Mouse (Mus musculus) neural tube, embryonic 12.5 days (tissue): Measurements from ENCODE around the gene Bahcc1. TPM values are rescaled to one million over a fixed set of nuclear protein-coding genes. Genes with fewer than 3 reads are reported as not detected.

Experiments used
- ATAC-seq: fragments of 200-750 bp; cut with Nextera tagmentation; 2 replicates; pipeline ENCODE4 v1.8.0; 2017; ENCODE audit warnings: low read depth, mild to moderate bottlenecking, moderate TSS enrichment, moderate library complexity; ENCODE audit not compliant: low FRiP score
- H3K27ac ChIP-seq: fragments of 300-500 bp; sonication (generic); 2 replicates; pipeline ENCODE4 v1.5.1; 2016
- H3K27me3 ChIP-seq: fragments of 300-500 bp; sonication (generic); replicated peaks from 2 replicates; pipeline ENCODE4 v1.6.1; 2016; ENCODE audit warnings: mild to moderate bottlenecking
- H3K36me3 ChIP-seq: fragments of 300-500 bp; sonication (generic); 2 replicates; pipeline ENCODE4 v1.6.1; 2016; ENCODE audit warnings: mild to moderate bottlenecking
- H3K4me1 ChIP-seq: fragments of 300-500 bp; sonication (generic); 2 replicates; pipeline ENCODE4 v1.6.1; 2016
- H3K4me2 ChIP-seq: fragments of 300-500 bp; sonication (generic); replicated peaks from 2 replicates; pipeline ENCODE4 v1.6.1; 2016; ENCODE audit warnings: mild to moderate bottlenecking
- H3K4me3 ChIP-seq: fragments of 300-500 bp; sonication (generic); 2 replicates; pipeline ENCODE4 v1.5.1; 2016
- H3K9ac ChIP-seq: fragments of 300-500 bp; sonication (generic); 2 replicates; pipeline ENCODE4 v1.6.1; 2016; ENCODE audit warnings: mild to moderate bottlenecking
- H3K9me3 ChIP-seq: fragments of 300-500 bp; sonication (generic); 2 replicates; pipeline ENCODE4 v1.6.1; 2016; ENCODE audit warnings: mild to moderate bottlenecking
- WGBS: fragments of 180-500 bp; shearing (Covaris S2); methylation state at CpG from one replicate; pipeline ENCODE4 v1.1.7; 2016; 5-methylcytosine and 5-hydroxymethylcytosine counted together
- polyA plus RNA-seq: library from polyadenylated mRNA; unstranded; fragments of >200 nt; fragmentation: Nextera tagmentation; extraction: Ambion mirVana; gene quantifications from 2 replicates; pipeline ENCODE4 v1.2.1, GENCODE M21; 2016

Gene Bahcc1
- polyA plus RNA-seq, 1 experiment from 2014 or later, result 21.6 TPM

DNA sequence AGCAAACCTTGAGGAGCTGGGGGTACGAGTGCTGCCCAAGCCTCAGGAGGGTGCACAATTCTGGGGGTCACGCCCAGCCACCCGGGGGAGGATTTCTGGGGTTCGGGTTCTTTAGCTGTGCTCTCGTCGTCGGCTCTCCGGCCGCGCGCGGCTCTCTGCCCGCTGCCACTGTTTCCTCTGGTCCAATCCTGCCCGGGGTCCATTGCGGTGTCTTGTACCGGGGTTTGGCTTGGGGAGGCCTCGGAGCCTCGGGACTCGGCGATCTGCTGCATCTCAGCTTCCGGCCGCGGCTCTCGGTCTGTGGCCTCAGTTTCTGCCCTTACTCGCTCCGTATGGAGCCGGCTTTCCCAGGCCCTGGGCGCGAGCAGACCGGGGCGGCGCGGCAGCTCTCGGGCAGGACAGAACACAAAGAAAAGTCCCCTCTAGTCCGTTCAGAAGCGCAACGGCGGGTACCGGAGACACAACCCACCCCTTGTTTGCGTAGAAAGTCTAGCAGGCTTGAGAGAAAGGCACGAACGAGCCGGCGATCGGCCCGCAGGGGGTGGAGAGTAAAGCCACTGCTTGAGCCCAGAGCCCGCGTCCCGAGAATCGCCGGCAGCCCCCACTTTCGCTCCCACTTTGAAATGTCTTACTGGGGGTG lies 1.5 kb downstream of the Bahcc1 start:
- under 1% methylated on average over 52 of the region's 52 CpGs for WGBS
- H3K9ac ChIP-seq, result peak overlapping the region; percentile 100
- peak overlapping the region; percentile 98 for H3K4me2 ChIP-seq
- peak overlapping the region; percentile 97 for H3K4me3 ChIP-seq
- H3K4me1 ChIP-seq, result peaks cover 28% of the 10 kb centered on the region
- H3K27me3 ChIP-seq, result no peaks in the 10 kb centered on the region
- no peaks in the 10 kb centered on the region for H3K9me3 ChIP-seq
- ATAC-seq, result no peak
- peaks cover 8% of the 10 kb centered on the region for H3K36me3 ChIP-seq
- peak overlapping the region; percentile 93 for H3K27ac ChIP-seq

DNA sequence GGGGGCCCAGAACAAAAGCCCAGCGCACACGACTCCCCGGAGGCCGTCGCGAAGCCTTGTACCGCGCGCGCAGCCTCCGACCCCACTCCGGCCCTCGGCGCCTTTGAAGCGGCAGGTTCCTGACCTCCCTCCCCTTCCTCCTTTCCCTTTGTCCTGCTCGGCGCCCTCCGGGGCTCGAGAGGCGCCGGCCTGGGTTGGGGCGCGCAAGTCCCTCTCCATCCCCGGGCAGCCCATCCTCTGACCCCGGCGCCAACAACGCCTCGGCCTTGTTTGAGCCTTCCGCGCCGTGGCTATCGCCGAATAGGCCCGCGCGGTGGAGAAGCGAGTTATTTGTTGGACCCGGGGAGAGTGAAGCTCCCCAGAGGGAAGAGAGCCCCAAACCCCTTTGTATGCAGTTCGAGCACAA lies 2.0 kb downstream of the Bahcc1 start:
- peak overlapping the region; percentile 100 for H3K9ac ChIP-seq
- peak overlapping the region; percentile 97 for H3K4me3 ChIP-seq
- H3K4me1 ChIP-seq, result peaks cover 28% of the 10 kb centered on the region
- no peaks in the 10 kb centered on the region for H3K9me3 ChIP-seq
- WGBS, result under 1% methylated on average over 39 of the region's 39 CpGs
- peak overlapping the region; percentile 93 for H3K27ac ChIP-seq
- H3K36me3 ChIP-seq, result peaks cover 8% of the 10 kb centered on the region
- H3K4me2 ChIP-seq, result peak overlapping the region; percentile 98
- no peak for ATAC-seq
- no peaks in the 10 kb centered on the region for H3K27me3 ChIP-seq

DNA sequence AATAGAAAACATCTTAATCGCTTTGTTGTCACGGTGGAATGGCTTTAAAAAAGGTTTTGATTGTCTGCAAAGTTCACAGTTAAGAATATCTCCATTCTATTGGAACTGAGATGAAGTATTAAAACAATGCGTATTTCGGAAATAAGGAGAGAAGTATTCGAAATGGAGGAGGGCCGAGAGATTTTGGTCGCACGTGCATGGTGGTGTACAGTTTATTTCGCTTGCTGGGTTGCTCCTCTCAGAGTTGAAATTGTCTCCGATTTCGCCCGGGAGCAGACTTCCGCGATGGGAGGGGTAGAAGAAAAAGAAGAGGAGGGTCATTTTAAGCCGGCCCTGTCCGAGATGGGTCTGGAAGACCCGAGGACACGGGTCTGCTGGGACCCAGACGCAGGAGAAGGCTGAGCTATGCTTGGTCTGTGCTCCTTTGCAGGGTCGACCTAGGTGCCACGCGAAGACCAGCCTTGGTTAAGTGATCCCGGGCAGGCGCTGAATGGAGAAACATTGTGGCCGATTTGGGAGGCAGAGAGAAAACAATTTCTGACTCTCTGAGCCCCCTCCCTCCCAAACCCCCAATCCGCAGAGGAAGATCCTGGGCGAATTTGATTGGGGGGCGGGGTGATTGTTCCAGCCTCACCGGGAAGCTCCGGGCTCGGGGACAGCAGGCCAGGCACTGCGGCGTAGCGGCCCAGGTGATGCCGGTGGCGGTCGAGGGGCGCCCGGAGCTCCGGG lies 2.8 kb downstream of the Bahcc1 start:
- no peak for ATAC-seq
- WGBS, result under 1% methylated on average over 40 of the region's 40 CpGs
- H3K36me3 ChIP-seq, result peaks cover 8% of the 10 kb centered on the region

DNA sequence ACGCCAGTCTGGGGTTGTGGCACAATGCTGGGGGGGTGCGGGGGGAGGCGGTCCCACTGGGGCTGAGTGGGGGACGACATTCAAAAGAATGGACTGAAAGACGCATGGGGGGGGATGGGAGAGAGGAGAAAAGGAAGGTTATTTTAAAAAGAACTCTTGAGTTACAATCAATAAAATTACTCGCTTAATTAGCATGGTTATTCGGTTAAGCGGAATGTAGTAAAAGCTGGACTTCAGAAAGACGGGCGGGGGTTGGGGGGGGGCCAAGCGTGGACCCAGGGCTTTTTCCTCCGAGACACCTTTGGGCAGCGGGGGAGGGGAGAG lies 3.3 kb downstream of the Bahcc1 start:
- no peak for ATAC-seq
- 1% methylated on average over 12 of the region's 13 CpGs for WGBS

More for the DNA sequence above, 2.8 kb downstream of the Bahcc1 start:
- Histone ChIP-seq H3K9ac (peak overlapping the region; percentile 100), H3K9me3 (no peaks in the 10 kb centered on the region), H3K4me3 (peak overlapping the region; percentile 97), H3K4me2 (peak overlapping the region; percentile 98), H3K4me1 (peaks cover 33% of the 10 kb centered on the region), H3K27ac (peak overlapping the region; percentile 98), H3K27me3 (no peaks in the 10 kb centered on the region)

DNA sequence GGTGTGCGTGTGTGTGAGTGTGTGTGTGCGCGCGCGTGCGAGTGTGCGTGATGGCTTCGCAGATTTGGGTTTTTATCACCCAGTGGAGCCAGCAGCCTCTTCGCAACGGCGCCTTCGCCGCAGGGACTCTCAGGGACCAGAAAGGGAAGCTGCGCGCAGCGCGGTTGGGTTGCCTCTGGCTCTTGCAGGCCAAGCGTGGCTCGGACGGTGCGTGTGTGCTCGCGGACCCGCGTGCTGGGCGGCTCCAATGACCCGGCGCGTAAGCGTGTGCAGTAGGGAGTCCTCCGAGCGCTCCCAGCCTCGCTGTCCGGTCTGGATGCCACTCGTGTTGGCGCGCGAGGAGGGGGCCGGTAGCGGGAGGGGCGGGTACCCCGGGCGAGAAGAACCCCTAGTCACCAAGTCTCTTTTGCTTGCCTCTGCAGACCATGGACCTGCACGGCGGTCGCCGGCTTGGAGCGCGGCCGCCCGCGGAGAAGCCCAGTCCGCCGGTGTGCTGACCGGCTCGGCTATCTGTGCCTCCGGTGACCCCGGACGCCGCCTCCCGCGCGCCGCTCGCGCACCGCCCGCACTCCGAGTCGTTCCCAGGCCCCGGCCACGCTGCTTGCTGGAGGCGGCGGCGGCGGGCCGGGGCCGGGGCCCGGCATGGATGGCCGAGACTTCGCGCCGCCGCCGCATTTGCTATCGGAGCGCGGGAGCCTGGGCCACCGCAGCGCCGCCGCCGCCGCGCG lies 3.9 kb downstream of the Bahcc1 start:
- ATAC-seq, result no peak
- under 1% methylated on average over 86 of the region's 96 CpGs for WGBS
- Histone ChIP-seq H3K4me2 (peak overlapping the region; percentile 98), H3K36me3 (peaks cover 8% of the 10 kb centered on the region), H3K4me3 (peak overlapping the region; percentile 97), H3K9me3 (no peaks in the 10 kb centered on the region), H3K27me3 (no peaks in the 10 kb centered on the region), H3K27ac (peak overlapping the region; percentile 98), H3K4me1 (peaks cover 43% of the 10 kb centered on the region), H3K9ac (peak overlapping the region; percentile 100)

More for the DNA sequence above, 3.3 kb downstream of the Bahcc1 start:
- H3K4me2 ChIP-seq, result peak overlapping the region; percentile 98
- H3K36me3 ChIP-seq, result peaks cover 8% of the 10 kb centered on the region
- peak overlapping the region; percentile 97 for H3K4me3 ChIP-seq
- H3K27ac ChIP-seq, result peak overlapping the region; percentile 98
- peak overlapping the region; percentile 100 for H3K9ac ChIP-seq
- no peaks in the 10 kb centered on the region for H3K27me3 ChIP-seq
- no peaks in the 10 kb centered on the region for H3K9me3 ChIP-seq
- H3K4me1 ChIP-seq, result peaks cover 38% of the 10 kb centered on the region

DNA sequence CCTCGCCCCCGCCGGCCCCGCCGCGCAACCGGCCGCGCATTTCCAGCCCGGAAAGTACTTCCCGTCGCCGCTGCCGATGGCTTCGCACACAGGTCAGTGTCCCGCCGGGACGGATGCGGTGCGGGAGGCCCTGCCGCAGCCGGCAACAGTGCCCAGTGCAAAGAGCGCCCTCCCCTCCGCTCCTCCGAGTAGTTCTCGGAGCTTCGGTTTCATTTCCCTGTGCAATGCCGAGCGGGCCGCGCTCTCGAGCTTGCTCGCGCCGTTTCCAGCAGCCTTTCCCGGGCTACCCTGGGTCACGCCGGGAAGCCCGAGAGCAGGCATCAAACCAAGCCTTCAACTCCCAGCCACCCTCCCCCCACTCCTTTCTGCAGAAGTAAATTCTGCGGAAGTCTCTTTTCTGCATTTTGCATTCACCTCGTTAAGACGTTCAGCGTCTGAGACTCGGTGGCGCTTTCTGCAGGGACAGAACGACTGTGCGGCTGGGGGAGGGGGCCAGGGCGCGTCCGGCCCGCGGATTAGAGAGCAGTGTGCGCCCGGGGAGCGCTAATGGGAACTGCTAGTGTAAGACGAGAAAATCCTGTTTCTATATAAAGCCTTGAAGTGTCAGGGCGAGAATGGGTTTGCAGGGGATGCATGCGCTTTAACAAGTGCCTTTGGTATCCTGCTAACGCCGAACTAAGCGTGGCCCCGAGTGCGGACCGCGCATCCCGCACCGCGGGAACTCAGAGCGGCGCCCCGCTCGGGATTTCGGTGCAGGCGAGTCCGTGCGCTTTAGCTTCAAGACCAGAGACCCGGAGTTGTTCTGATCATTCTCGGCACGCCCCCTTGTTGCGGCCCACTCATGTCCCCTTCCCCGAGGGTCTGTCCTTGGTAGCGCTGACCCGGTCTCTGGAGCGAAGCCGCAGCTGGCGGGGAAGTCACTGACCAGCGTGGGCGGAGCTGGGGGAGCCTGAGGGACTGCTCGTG lies 4.7 kb downstream of the Bahcc1 start:
- H3K36me3 ChIP-seq, result peaks cover 8% of the 10 kb centered on the region
- peaks cover 44% of the 10 kb centered on the region for H3K4me1 ChIP-seq
- no peaks in the 10 kb centered on the region for H3K9me3 ChIP-seq
- peak overlapping the region; percentile 100 for H3K9ac ChIP-seq
- H3K27ac ChIP-seq, result peak overlapping the region; percentile 98
- peak overlapping the region; percentile 98 for H3K4me2 ChIP-seq
- ATAC-seq, result no peak
- H3K27me3 ChIP-seq, result no peaks in the 10 kb centered on the region
- peak overlapping the region; percentile 97 for H3K4me3 ChIP-seq
- WGBS, result under 1% methylated on average over 88 of the region's 89 CpGs

DNA sequence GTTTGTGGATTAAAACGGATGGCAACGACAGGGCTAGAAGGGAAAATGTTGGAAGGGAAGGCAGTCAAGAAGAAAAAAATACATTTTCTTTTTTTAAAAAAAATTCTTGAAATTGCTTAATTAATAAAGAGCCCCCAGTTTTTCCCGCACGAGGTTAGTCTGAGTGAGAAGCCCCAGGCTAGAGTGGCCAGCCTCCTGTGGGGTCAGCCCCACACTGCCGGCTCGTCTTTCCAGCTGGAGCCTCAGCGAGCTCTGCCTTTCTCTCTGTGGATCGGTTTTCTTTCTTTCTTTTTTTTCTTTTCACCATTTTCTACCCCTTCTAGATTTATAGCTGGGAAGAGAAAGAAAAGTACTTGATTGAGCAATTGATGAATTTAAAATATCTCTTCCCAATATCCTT lies 5.6 kb downstream of the Bahcc1 start:
- ATAC-seq, result no peak
- peak overlapping the region; percentile 98 for H3K4me2 ChIP-seq
- H3K4me1 ChIP-seq, result peaks cover 50% of the 10 kb centered on the region
- H3K36me3 ChIP-seq, result peaks cover 8% of the 10 kb centered on the region
- peak overlapping the region; percentile 97 for H3K4me3 ChIP-seq
- under 1% methylated on average over 8 of the region's 8 CpGs for WGBS
- H3K9me3 ChIP-seq, result no peaks in the 10 kb centered on the region
- H3K27ac ChIP-seq, result peak overlapping the region; percentile 94
- H3K9ac ChIP-seq, result peak overlapping the region; percentile 100
- H3K27me3 ChIP-seq, result no peaks in the 10 kb centered on the region

DNA sequence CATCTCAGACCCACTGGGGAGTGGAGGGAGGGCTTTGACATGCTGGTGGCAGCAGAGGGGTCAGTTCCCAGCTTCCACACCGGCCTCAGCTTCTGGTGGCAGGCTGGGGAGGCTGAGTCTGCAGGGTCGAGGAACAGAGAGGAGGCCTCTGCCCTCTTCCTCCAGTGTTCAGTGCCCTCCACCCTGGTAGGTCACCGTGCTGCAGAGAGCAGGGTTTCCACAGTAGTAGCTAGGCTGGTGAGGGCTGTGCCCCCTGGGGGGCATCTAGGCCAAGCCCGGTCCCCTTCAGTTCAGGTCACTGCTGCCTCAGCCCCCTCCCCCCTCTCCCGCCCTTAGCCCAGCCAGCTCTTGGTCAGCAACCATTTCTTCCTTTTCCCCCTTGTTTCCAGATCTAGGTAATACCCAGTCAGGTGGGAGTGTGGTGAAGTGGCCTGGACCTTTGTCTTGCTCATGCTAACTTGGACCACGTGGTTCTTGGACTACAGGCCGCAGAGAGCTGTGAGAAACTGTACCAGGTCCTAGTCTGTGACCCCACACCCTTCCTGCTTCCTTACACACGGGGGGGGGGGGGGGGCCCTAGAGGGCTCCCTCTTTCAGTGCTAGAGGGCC lies 6.1 kb downstream of the Bahcc1 start:
- Histone ChIP-seq H3K27me3 (no peaks in the 10 kb centered on the region), H3K4me1 (peaks cover 55% of the 10 kb centered on the region), H3K4me2 (peak overlapping the region; percentile 98), H3K9ac (peak overlapping the region; percentile 100), H3K4me3 (peak overlapping the region; percentile 97), H3K27ac (peak overlapping the region; percentile 94), H3K36me3 (peaks cover 8% of the 10 kb centered on the region), H3K9me3 (no peaks in the 10 kb centered on the region)
- WGBS, result 3% methylated on average over 8 of the region's 8 CpGs
- no peak for ATAC-seq

DNA sequence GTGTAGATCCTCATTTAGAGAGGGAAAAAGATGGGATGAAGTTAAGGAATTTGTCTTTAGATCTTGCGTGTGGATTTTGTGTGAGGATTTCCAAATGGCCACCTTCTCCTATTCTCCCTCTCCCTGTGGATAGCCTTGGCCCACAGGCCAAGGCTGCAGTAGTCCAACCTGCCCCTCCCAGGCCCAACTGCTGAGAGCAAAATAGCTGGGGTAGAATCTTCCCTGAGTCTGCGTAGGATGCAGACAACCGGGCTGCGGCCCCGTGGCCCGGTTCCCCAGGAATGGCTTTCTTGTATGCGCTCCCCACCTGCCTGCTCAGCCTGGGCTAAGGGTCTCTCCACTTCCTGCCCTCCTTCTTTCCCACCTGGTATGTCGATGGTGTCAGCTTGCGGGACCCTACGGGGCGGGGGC lies 6.8 kb downstream of the Bahcc1 start:
- Histone ChIP-seq H3K4me2 (peak overlapping the region; percentile 98), H3K36me3 (peaks cover 8% of the 10 kb centered on the region), H3K9ac (peak overlapping the region; percentile 100), H3K9me3 (no peaks in the 10 kb centered on the region), H3K4me3 (peak overlapping the region; percentile 97), H3K4me1 (peaks cover 63% of the 10 kb centered on the region), H3K27ac (peak overlapping the region; percentile 94), H3K27me3 (no peaks in the 10 kb centered on the region)
- ATAC-seq, result no peak
- WGBS, result 2% methylated on average over 11 of the region's 11 CpGs

DNA sequence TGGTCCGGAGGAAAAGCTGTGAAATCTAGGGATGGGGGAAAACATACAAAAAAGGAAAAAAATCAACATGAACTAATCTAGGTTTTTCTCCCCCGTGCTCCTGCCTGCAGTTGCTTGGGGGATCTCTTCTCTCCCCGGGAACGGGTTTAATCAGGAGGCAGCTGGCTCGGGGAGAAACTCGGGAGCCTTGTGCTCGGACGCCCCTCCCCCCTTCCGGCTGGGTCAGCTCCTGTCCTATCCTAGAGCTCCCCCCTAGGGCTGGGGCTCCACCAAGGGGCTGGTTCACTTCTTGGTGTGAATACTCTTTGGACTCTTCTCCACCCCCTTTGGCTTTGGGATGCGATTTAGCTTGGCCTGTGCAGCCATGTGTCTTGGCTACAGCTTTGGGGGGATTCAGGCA lies 7.5 kb downstream of the Bahcc1 start:
- peak overlapping the region; percentile 94 for H3K27ac ChIP-seq
- peak overlapping the region; percentile 98 for H3K4me2 ChIP-seq
- H3K9me3 ChIP-seq, result no peaks in the 10 kb centered on the region
- no peaks in the 10 kb centered on the region for H3K27me3 ChIP-seq
- H3K4me3 ChIP-seq, result peak overlapping the region; percentile 97
- H3K4me1 ChIP-seq, result peaks cover 69% of the 10 kb centered on the region
- WGBS, result under 1% methylated on average over 10 of the region's 10 CpGs
- no peak for ATAC-seq
- H3K36me3 ChIP-seq, result peaks cover 8% of the 10 kb centered on the region
- H3K9ac ChIP-seq, result peak overlapping the region; percentile 100
